ENCODE assay signal across 22 mouse cellular contexts in the genomic region with DNA sequence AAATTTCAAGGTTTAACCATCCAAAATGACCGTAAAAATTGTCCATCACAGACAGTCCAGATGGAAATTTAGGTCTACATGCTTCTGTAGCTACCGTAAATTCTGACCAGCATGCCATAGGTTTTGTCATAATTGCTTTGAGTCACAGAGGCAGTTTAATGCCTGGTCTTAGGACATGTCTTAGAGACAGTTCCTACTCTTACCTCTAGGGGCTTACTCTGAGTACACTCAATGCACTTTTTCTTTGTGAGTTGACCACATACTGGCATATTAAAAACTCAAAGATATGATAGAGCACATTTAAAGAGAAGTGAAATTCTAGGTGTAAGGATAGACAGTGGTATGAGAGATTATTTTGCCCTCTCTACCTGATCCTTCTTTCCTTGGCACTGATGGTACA. TPM values are rescaled to one million over a fixed set of nuclear protein-coding genes. Genes with fewer than 3 reads are reported as not detected.
DNase-seq lines count a peak whose midpoint lies in the region; ATAC-seq and TF ChIP-seq lines count a peak whose summit lies in the region.
"Had no signal": no experiment of that assay in that cellular context is flagged by ENCODE, and none has a peak within 500 bp of the region (broad histone marks: within the 10 kb centered on the region; RNA-seq: fewer than 3 reads in every experiment).

No protein-coding gene starts in this region.

- peak; percentile 18 for DNase-seq in embryo, embryonic 10 days (ENCODE audit: low spot score)
- DNase-seq in embryo, embryonic 10.5 days (ENCODE audit: low spot score) = no peak
- DNase-seq in 3T3-L1 (ENCODE audit: low read depth, low spot score) (peak; percentile 50), G1E (ENCODE audit: low spot score) (no peak), adipocyte (ENCODE audit: low spot score) (no peak)
- DNase-seq in adrenal gland, postnatal 14 days = no peak
- DNase-seq: cerebellum, postnatal 14 days; heart, adult 11 months; kidney, adult 11 months; kidney, postnatal 14 days; lung, postnatal 36 days; thymus, adult 18-20 months had no signal

- H3K4me3 ChIP-seq in intestine, postnatal 0 days (ENCODE audit: low read depth, low read length) = no peak overlapping the region
- no peak overlapping the region for H3K4me3 ChIP-seq in intestine, embryonic 16.5 days (ENCODE audit: low read length)
- H3K4me3 ChIP-seq in G1E (ENCODE audit: low read depth, low read length) = no peak overlapping the region
- H3K4me3 ChIP-seq: embryonic facial prominence, embryonic 13.5 days; heart, embryonic 15.5 days; liver, embryonic 15.5 days had no signal

- H3K4me2 ChIP-seq in intestine, postnatal 0 days (replicated peaks; ENCODE audit: low read depth) = no peak overlapping the region
- no peak overlapping the region for H3K4me2 ChIP-seq in intestine, embryonic 16.5 days (ENCODE audit: low read depth, low read length)
- H3K4me2 ChIP-seq: embryonic facial prominence, embryonic 13.5 days; heart, embryonic 15.5 days; hindbrain, embryonic 14.5 days; liver, embryonic 15.5 days had no signal

- H3K27ac ChIP-seq in intestine, postnatal 0 days (ENCODE audit: low read depth, low read length) = no peak overlapping the region
- no peak overlapping the region for H3K27ac ChIP-seq in intestine, embryonic 16.5 days (ENCODE audit: low read length)
- H3K27ac ChIP-seq: embryonic facial prominence, embryonic 13.5 days; heart, embryonic 15.5 days; hindbrain, embryonic 14.5 days; liver, embryonic 15.5 days had no signal

- no peaks in the 10 kb centered on the region for H3K9me3 ChIP-seq in intestine, postnatal 0 days (ENCODE audit: control insufficient read depth)
- no peaks in the 10 kb centered on the region for H3K9me3 ChIP-seq in intestine, embryonic 16.5 days (ENCODE audit: control insufficient read depth, low read length)
- H3K9me3 ChIP-seq in G1E (replicated peaks) = peaks cover 7% of the 10 kb centered on the region
- H3K9me3 ChIP-seq: embryonic facial prominence, embryonic 13.5 days; heart, embryonic 15.5 days; liver, embryonic 15.5 days had no signal

- H3K27me3 ChIP-seq in intestine, postnatal 0 days (replicated peaks; ENCODE audit: control insufficient read depth, insufficient read depth, low read length) = peaks cover 8% of the 10 kb centered on the region
- H3K27me3 ChIP-seq in intestine, embryonic 16.5 days (replicated peaks; ENCODE audit: control insufficient read depth, insufficient read depth, low read length) = peaks cover 6% of the 10 kb centered on the region; the same call in 1 of the 2 replicates
- H3K27me3 ChIP-seq in G1E (ENCODE audit: insufficient read depth, low read length) = no peaks in the 10 kb centered on the region

- no peak overlapping the region for H3K9ac ChIP-seq in intestine, postnatal 0 days (ENCODE audit: low read depth, low read length)
- H3K9ac ChIP-seq in intestine, embryonic 16.5 days (ENCODE audit: low read depth, low read length) = no peak overlapping the region
- H3K9ac ChIP-seq: embryonic facial prominence, embryonic 13.5 days; heart, embryonic 15.5 days; hindbrain, embryonic 14.5 days; liver, embryonic 15.5 days had no signal

- ATAC-seq in intestine, postnatal 0 days = no peak
- no peak for ATAC-seq in intestine, embryonic 16.5 days
- 0 out of 2 replicates have a peak, but pooled peaks have one; percentile 15 for ATAC-seq in G1E (ENCODE audit: extremely low read depth, insufficient number of reproducible peaks, low FRiP score, poor library complexity, severe bottlenecking)
- ATAC-seq: activated CD4-positive, CD25-positive, alpha-beta regulatory T cell, adult 4 months had no signal

- no peaks in the 10 kb centered on the region for H3K4me1 ChIP-seq in intestine, postnatal 0 days (replicated peaks; ENCODE audit: control insufficient read depth, insufficient read depth, low read length)
- H3K4me1 ChIP-seq in intestine, embryonic 16.5 days (ENCODE audit: control insufficient read depth, insufficient read depth, low read length) = peaks cover 6% of the 10 kb centered on the region
- H3K4me1 ChIP-seq in G1E (ENCODE audit: insufficient read depth, low read depth, low read length) = no peaks in the 10 kb centered on the region
- H3K4me1 ChIP-seq: liver, embryonic 15.5 days had no signal

- peak; percentile 50 for TF ChIP-seq CTCF in intestine, postnatal 0 days (IDR thresholded peaks at IDR 0.05; ENCODE audit: low read depth)
- no peak for TF ChIP-seq CTCF in G1E (IDR thresholded peaks at IDR 0.05; ENCODE audit: low read depth, low read length)

- WGBS in intestine, postnatal 0 days = 89% methylated on average over 2 of the region's 2 CpGs
- WGBS in intestine, embryonic 16.5 days = 80% methylated on average over 2 of the region's 2 CpGs

- no peaks in the 10 kb centered on the region for H3K36me3 ChIP-seq in intestine, postnatal 0 days (ENCODE audit: control insufficient read depth, insufficient read depth)
- H3K36me3 ChIP-seq in intestine, embryonic 16.5 days (ENCODE audit: control insufficient read depth, insufficient read depth, low read length) = no peaks in the 10 kb centered on the region
- H3K36me3 ChIP-seq in G1E (replicated peaks) = no peaks in the 10 kb centered on the region
- H3K36me3 ChIP-seq: embryonic facial prominence, embryonic 13.5 days; heart, embryonic 15.5 days; liver, embryonic 15.5 days had no signal

RNA-seq across cellular contexts. Expression of gene Kcnj3, which starts 6.2 kb away (rescaled TPM):
- 0.22 and 0.29 TPM in 2 replicates for polyA plus RNA-seq in intestine, postnatal 0 days (2015; fragmentation: Nextera tagmentation; extraction: Ambion mirVana)
- polyA plus RNA-seq in intestine, embryonic 16.5 days (2015; fragmentation: Nextera tagmentation; extraction: Ambion mirVana) = 0.26 and 0.27 TPM in 2 replicates
- not detected in 2 replicates for total RNA-seq in G1E (2014; fragmentation: Nextera tagmentation)
- 0.11 and 0.12 TPM in 2 replicates for total RNA-seq in G1E (2017)
- polyA plus RNA-seq in G1E (2012) = not detected in 2 replicates
- total RNA-seq in adrenal gland, postnatal 14 days (2021) = 0.56 and 1.2 TPM in 2 replicates
- total RNA-seq: monocyte, adult 5-6 weeks had no signal
- polyA plus RNA-seq: activated CD4-positive, CD25-positive, alpha-beta regulatory T cell, adult 4 months; C2C12; liver, embryonic 15.5 days; urinary bladder, adult 2 months had no signal

Comparison
In these comparisons a context has a peak if more than half of its experiments do, and no peak if none do; other contexts are left out.
1. DNase-seq: peak in embryo, embryonic 10 days (single experiment) and 3T3-L1 (single experiment); none in embryo, embryonic 10.5 days (single experiment), G1E (single experiment), adipocyte (single experiment) and adrenal gland, postnatal 14 days (single experiment).